Mouse (Mus musculus) embryo, embryonic 10 days (tissue): ENCODE data around the gene Kcnmb1.

Source experiments
- DNase-seq: peaks from one replicate; pipeline ENCODE4 v3.0.0-alpha.2; 2015; ENCODE audit warnings: low spot score

Kcnmb1 gene

GRCm38 (mm10) chr11:34001938-34002592 is 39.3 kb downstream of the Kcnmb1 start:
- peak; percentile 47 for DNase-seq

- DNase-seq: no peak
Measured at GRCm38 (mm10) chr11:34002593-34002965, 39.8 kb downstream of the Kcnmb1 start.

GRCm38 (mm10) chr11:34007616-34008015 is 44.8 kb downstream of the Kcnmb1 start:
- no peak for DNase-seq

GRCm38 (mm10) chr11:34008214-34008613 is 45.4 kb downstream of the Kcnmb1 start:
- no peak for DNase-seq

- DNase-seq: peak; percentile 79
Measured at GRCm38 (mm10) chr11:34008702-34009101, 45.9 kb downstream of the Kcnmb1 start.

GRCm38 (mm10) chr11:34009316-34010087 is 46.7 kb downstream of the Kcnmb1 start:
- no peak for DNase-seq

- DNase-seq: no peak
Measured at GRCm38 (mm10) chr11:34010133-34010858, 47.5 kb downstream of the Kcnmb1 start.

GRCm38 (mm10) chr11:34010859-34011172 is 48.0 kb downstream of the Kcnmb1 start:
- peak; percentile 19 for DNase-seq

GRCm38 (mm10) chr11:34012007-34012652 is 49.3 kb downstream of the Kcnmb1 start:
- DNase-seq: no peak
